Mouse (Mus musculus) kidney, embryonic 15.5 days (tissue): ENCODE data around the gene Ncf4. TPM values are rescaled to one million over a fixed set of nuclear protein-coding genes. Genes with fewer than 3 reads are reported as not detected.
"Not testable (repeated sequence)": the region's sequence is repeated elsewhere in the genome, so short reads cannot be mapped to it uniquely, and the experiment has no call there.

Source experiments
- ATAC-seq: fragments of 200-750 bp; cut with Nextera tagmentation; replicated peaks from 2 replicates; pipeline ENCODE4 v1.8.0; 2017; ENCODE audit warnings: moderate TSS enrichment; ENCODE audit not compliant: low FRiP score
- H3K27ac ChIP-seq: fragments of 300-500 bp; sonication (generic); 2 replicates; pipeline ENCODE4 v1.5.1; 2015; ENCODE audit warnings: mild to moderate bottlenecking, inconsistent platforms
- H3K27me3 ChIP-seq: fragments of 300-500 bp; sonication (generic); 2 replicates; pipeline ENCODE4 v1.6.1; 2015; ENCODE audit warnings: inconsistent platforms
- H3K36me3 ChIP-seq: fragments of 300-500 bp; sonication (generic); 2 replicates; pipeline ENCODE4 v1.6.1; 2015; ENCODE audit warnings: inconsistent platforms
- H3K4me1 ChIP-seq: fragments of 300-500 bp; sonication (generic); 2 replicates; pipeline ENCODE4 v1.6.1; 2015; ENCODE audit warnings: inconsistent platforms
- H3K4me2 ChIP-seq: fragments of 300-500 bp; sonication (generic); 2 replicates; pipeline ENCODE4 v1.6.1; 2015; ENCODE audit warnings: moderate library complexity, mild to moderate bottlenecking, inconsistent platforms
- H3K4me3 ChIP-seq: fragments of 300-500 bp; sonication (generic); replicated peaks from 2 replicates; pipeline ENCODE4 v1.5.1; 2015; ENCODE audit warnings: mild to moderate bottlenecking, inconsistent platforms
- H3K9ac ChIP-seq: fragments of 300-500 bp; sonication (generic); 2 replicates; pipeline ENCODE4 v1.6.1; 2015; ENCODE audit warnings: mild to moderate bottlenecking, inconsistent platforms
- H3K9me3 ChIP-seq: fragments of 300-500 bp; sonication (generic); replicated peaks from 2 replicates; pipeline ENCODE4 v1.6.1; 2016; ENCODE audit warnings: inconsistent platforms
- WGBS: fragments of 180-500 bp; shearing (Covaris S2); methylation state at CpG from one replicate; pipeline ENCODE4 v1.1.7; 2015; ENCODE audit warnings: mixed read lengths; 5-methylcytosine and 5-hydroxymethylcytosine counted together
- polyA plus RNA-seq: library from polyadenylated mRNA; unstranded; fragments of >200 nt; fragmentation: Nextera tagmentation; extraction: Ambion mirVana; gene quantifications from 2 replicates; pipeline ENCODE4 v1.2.1, GENCODE M21; 2015

Ncf4 gene
- polyA plus RNA-seq, 1 experiment from 2014 or later = 3.5 TPM

- Histone ChIP-seq H3K27ac (no peak overlapping the region), H3K4me2 (no peak overlapping the region), H3K27me3 (0 out of 2 replicates have a peak, but pooled peaks cover 7% of the 10 kb centered on the region), H3K4me1 (0 out of 2 replicates have a peak, but pooled peaks cover 2% of the 10 kb centered on the region), H3K4me3 (no peak overlapping the region), H3K9ac (no peak overlapping the region), H3K36me3 (no peaks in the 10 kb centered on the region), H3K9me3 (no peaks in the 10 kb centered on the region)
- ATAC-seq = no peak
- WGBS = 72% methylated on average over 5 of the region's 5 CpGs
Observed at GRCm38 (mm10) chr15:78234823-78235509, 9.6 kb upstream of the Ncf4 start.

GRCm38 (mm10) chr15:78239453-78239852, 5.1 kb upstream of the Ncf4 start:
- H3K4me3 ChIP-seq = no peak overlapping the region
- H3K27me3 ChIP-seq = peaks cover 7% of the 10 kb centered on the region; the same call in 1 of the 2 replicates
- H3K4me2 ChIP-seq = no peak overlapping the region
- no peaks in the 10 kb centered on the region for H3K9me3 ChIP-seq
- H3K4me1 ChIP-seq = peaks cover 8% of the 10 kb centered on the region; the same call in 1 of the 2 replicates
- no peak overlapping the region for H3K27ac ChIP-seq
- no peaks in the 10 kb centered on the region for H3K36me3 ChIP-seq
- no peak overlapping the region for H3K9ac ChIP-seq
- WGBS = 16% methylated on average over 10 of the region's 10 CpGs
- no peak for ATAC-seq

- WGBS = 51% methylated on average over 14 of the region's 14 CpGs
Observed at GRCm38 (mm10) chr15:78239956-78240617, 4.5 kb upstream of the Ncf4 start.

DNA sequence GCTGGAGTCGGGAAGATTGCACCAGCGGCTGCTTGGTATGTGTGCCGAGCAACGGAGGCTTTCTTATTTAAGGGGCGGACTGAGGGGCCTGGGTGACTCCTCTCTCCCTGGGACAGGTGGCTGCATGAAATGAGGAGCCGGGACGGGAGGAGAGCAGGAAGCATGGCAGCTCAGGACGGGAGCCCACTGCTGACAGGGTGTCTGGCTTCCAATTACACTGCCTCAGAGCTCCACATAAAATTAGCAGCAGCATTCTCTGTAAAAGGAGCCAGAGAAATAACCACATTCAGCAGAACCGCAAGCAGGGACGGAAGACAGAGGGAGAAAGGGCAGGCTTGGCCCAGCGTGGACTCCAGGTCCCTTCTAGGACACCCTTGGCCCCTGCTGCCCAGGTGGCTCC, 3.3 kb upstream of the Ncf4 start:
- Histone ChIP-seq H3K27me3 (peaks cover 5% of the 10 kb centered on the region; the same call in 1 of the 2 replicates), H3K4me2 (no peak overlapping the region), H3K9me3 (no peaks in the 10 kb centered on the region), H3K27ac (no peak overlapping the region), H3K4me1 (peaks cover 8% of the 10 kb centered on the region; the same call in 1 of the 2 replicates), H3K36me3 (no peaks in the 10 kb centered on the region), H3K9ac (no peak overlapping the region), H3K4me3 (no peak overlapping the region)
- 22% methylated on average over 11 of the region's 11 CpGs for whole genome bisulfite sequencing
- ATAC-seq = no peak

More at GRCm38 (mm10) chr15:78239956-78240617, 4.5 kb upstream of the Ncf4 start:
- Histone ChIP-seq H3K9me3 (no peaks in the 10 kb centered on the region), H3K9ac (no peak overlapping the region), H3K27me3 (peaks cover 7% of the 10 kb centered on the region; the same call in 1 of the 2 replicates), H3K27ac (no peak overlapping the region), H3K4me2 (no peak overlapping the region), H3K4me3 (no peak overlapping the region), H3K4me1 (peaks cover 8% of the 10 kb centered on the region; the same call in 1 of the 2 replicates), H3K36me3 (no peaks in the 10 kb centered on the region)
- ATAC-seq = no peak

- H3K4me3 ChIP-seq = no peak overlapping the region
- H3K9ac ChIP-seq = no peak overlapping the region
- H3K9me3 ChIP-seq = no peaks in the 10 kb centered on the region
- no peak for ATAC-seq
- no peak overlapping the region for H3K27ac ChIP-seq
- H3K36me3 ChIP-seq = no peaks in the 10 kb centered on the region
- H3K4me2 ChIP-seq = no peak overlapping the region
- peaks cover 8% of the 10 kb centered on the region; the same call in 1 of the 2 replicates for H3K4me1 ChIP-seq
- H3K27me3 ChIP-seq = peaks cover 8% of the 10 kb centered on the region; the same call in 1 of the 2 replicates
- 71% methylated on average over 8 of the region's 8 CpGs for WGBS
Observed at GRCm38 (mm10) chr15:78243061-78243460, 1.5 kb upstream of the Ncf4 start.

DNA sequence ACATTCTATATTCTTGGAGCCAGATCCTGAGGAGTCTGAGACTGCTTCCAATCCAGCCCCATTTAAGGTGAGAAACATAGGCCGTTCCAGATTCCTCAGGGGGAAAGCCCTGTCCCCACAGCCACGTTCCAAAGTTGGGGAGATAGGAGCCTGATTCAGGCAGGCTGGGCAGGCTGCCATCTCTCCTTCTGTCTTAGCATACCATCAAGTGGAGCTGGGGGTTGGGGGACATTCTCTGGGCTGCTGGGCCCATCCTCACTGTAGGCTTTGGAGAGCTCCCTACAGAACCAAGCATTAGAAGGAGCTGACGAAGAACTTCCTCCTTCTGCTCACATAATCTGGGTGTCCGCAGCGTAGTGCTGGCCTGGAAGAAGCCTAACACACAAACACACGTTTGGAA, 827 bp upstream of the Ncf4 start:
- Histone ChIP-seq H3K27ac (no peak overlapping the region), H3K4me3 (no peak overlapping the region), H3K9me3 (no peaks in the 10 kb centered on the region), H3K4me1 (peaks cover 8% of the 10 kb centered on the region; the same call in 1 of the 2 replicates), H3K9ac (no peak overlapping the region), H3K36me3 (no peaks in the 10 kb centered on the region), H3K4me2 (no peak overlapping the region), H3K27me3 (peaks cover 4% of the 10 kb centered on the region; the same call in 1 of the 2 replicates)
- 69% methylated on average over 6 of the region's 6 CpGs for WGBS
- ATAC-seq = no peak

DNA sequence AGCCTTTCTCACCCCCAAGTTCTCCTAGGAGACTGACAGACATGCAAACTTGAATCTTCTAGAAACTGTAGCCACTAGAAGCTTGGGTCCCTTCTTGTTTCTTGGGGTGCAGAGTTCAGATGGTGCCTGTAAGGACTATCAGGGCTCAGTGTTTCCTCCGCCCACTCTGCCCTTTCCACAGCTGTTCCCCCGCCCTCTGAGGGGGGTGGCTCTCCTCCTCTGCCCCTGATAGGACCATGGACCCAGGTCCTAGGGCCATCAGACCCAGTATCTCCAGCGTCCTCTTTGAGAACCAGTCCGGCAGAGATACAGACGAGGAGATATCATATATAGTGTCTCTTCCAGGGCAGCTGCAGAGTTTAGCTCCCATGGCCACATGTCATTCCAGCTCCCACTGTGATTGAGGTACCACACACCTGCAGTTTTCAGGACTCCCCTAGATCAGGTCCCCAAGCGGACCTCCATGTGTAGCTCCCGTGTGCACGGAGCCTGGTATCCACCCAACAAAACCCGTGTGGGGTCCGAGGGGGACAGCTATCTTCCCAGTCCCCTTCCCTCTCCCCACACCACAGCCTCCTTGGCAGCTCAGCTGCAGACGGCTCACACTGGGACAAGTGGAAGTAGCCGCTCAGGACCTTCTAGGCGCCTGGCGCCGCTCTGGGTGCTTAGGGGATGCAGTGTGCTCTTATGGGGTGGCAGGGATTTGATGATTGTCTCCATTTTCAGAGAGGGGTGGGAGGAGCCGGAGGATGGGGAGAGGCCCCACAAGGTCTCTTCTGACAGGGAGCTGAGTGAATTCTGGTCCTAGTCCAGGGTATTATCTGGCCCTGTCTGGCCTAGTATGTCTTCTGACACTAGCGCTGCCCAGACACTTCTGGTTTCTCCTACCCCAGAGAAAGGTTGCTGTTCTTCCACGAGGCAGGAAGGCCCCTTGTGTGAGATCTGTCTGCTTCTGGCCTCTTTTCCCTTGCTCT, 1.8 kb downstream of the Ncf4 start:
- no peak overlapping the region for H3K4me2 ChIP-seq
- 75% methylated on average over 18 of the region's 18 CpGs for WGBS
- H3K4me1 ChIP-seq = no peaks in the 10 kb centered on the region
- H3K27me3 ChIP-seq = peaks cover 3% of the 10 kb centered on the region; the same call in 1 of the 2 replicates
- H3K9me3 ChIP-seq = no peaks in the 10 kb centered on the region
- H3K36me3 ChIP-seq = no peaks in the 10 kb centered on the region
- ATAC-seq = no peak
- no peak overlapping the region for H3K27ac ChIP-seq
- H3K9ac ChIP-seq = no peak overlapping the region
- H3K4me3 ChIP-seq = no peak overlapping the region

DNA sequence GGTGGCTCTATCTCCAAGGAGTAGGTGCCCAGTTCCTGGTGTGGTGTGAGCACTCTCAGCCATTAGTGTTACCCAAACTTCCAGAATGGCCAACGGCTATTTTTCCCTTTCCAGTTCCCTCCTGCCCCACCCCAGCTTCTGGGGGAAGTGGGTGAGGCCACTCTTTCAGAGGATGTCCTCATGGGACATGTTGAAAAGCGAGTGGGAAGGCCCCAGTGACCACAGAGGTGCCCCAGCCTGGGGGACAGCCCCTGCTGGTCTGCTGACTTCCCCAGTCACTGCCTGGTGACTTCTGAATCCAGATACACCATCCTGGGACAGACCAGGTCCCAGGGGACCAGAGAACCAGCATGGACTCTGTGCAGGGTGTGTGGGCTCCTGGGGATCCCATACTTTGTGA, 3.1 kb downstream of the Ncf4 start:
- no peaks in the 10 kb centered on the region for H3K36me3 ChIP-seq
- H3K9me3 ChIP-seq = no peaks in the 10 kb centered on the region
- no peak overlapping the region for H3K27ac ChIP-seq
- no peak overlapping the region for H3K4me2 ChIP-seq
- H3K27me3 ChIP-seq = peaks cover 3% of the 10 kb centered on the region; the same call in 1 of the 2 replicates
- WGBS = 67% methylated on average over 2 of the region's 2 CpGs
- no peak overlapping the region for H3K4me3 ChIP-seq
- no peaks in the 10 kb centered on the region for H3K4me1 ChIP-seq
- no peak for ATAC-seq
- no peak overlapping the region for H3K9ac ChIP-seq

DNA sequence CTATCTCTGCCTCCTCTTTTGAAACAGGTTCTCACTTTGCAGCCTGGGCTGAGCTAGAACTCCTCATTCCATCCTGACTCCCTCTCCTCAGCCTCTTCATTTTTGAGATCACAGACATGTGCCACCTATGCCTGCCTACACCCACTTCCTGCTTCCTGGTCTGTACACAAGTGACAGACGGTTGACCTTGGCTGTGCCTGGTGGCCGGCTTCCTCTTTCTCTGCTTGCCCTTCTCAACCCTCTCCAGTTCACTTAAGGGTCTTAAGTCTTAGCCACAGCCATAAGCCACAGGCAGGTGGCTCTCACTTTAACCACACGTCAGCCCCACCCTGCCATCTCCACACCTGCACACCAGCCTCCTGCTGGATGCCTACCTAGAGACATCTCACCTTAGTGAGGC, 3.8 kb downstream of the Ncf4 start:
- Histone ChIP-seq H3K27ac (no peak overlapping the region), H3K27me3 (peaks cover 3% of the 10 kb centered on the region; the same call in 1 of the 2 replicates), H3K9me3 (no peaks in the 10 kb centered on the region), H3K4me2 (no peak overlapping the region), H3K4me1 (no peaks in the 10 kb centered on the region), H3K9ac (no peak overlapping the region), H3K4me3 (no peak overlapping the region), H3K36me3 (no peaks in the 10 kb centered on the region)
- WGBS = 60% methylated on average over 3 of the region's 3 CpGs
- no peak for ATAC-seq

- Histone ChIP-seq H3K4me3 (no peak overlapping the region), H3K9ac (no peak overlapping the region), H3K27me3 (peaks cover 7% of the 10 kb centered on the region; the same call in 1 of the 2 replicates), H3K36me3 (no peaks in the 10 kb centered on the region), H3K27ac (no peak overlapping the region), H3K9me3 (no peaks in the 10 kb centered on the region), H3K4me1 (no peaks in the 10 kb centered on the region), H3K4me2 (no peak overlapping the region)
- 16% methylated on average over 20 of the region's 20 CpGs for WGBS
- ATAC-seq = no peak
Observed at GRCm38 (mm10) chr15:78254751-78255150, 10.2 kb downstream of the Ncf4 start.

GRCm38 (mm10) chr15:78256602-78257259, 12.1 kb downstream of the Ncf4 start:
- not testable (repeated sequence) for ATAC-seq, H3K4me3 ChIP-seq, H3K9me3 ChIP-seq, H3K36me3 ChIP-seq, H3K9ac ChIP-seq, H3K4me2 ChIP-seq, H3K4me1 ChIP-seq, H3K27me3 ChIP-seq, H3K27ac ChIP-seq
